Mouse (Mus musculus): ENCODE results near the gene Ctse.

Ctse gene

DNA sequence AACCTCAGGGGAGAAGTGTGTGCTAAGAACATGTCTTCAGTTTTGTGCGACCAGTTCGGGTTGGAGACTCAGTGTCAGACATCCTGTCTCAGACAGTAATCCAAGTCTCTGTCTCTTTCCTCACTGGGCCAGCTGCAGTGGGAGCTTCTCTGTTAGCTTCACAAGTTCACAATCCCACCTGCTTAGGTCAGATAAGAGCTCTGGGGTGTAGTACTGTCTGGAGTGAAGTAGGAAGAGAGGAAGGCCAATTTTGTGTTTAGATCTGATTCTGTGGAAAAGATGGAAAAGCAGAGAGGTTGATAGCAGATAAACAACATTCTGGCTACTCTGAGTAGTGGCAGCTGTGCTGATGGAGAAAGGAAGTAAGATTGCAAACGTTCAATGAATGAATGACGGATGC is 61.5 kb downstream of the Ctse start:
- no peak for DNase-seq (ENCODE audit: extremely low spot score)

DNA sequence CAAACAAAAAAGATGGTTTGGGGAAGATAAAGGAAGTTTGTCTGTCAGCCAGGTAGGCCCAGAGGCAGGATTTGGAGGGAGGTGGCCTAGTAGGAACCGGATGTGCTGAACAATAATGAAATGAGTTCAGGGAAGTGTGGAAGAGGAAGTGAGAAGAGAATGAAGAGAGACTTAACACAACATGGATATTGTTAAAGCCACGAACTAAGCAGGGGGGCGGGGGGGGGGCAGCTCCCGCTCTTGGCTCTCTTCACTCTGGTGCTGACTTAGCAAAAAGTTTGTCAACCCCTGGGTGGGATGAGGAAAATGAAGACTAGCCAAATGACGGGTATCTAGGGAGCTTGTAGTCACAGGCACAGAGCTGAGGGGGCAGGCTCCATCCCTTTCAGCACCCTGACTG is 62.3 kb downstream of the Ctse start:
- no peak for DNase-seq (ENCODE audit: extremely low spot score)

- DNase-seq (ENCODE audit: extremely low spot score), result no peak
These were observed 63.3 kb downstream of the Ctse start for GRCm38 (mm10) chr1:131701391-131701790.

DNA sequence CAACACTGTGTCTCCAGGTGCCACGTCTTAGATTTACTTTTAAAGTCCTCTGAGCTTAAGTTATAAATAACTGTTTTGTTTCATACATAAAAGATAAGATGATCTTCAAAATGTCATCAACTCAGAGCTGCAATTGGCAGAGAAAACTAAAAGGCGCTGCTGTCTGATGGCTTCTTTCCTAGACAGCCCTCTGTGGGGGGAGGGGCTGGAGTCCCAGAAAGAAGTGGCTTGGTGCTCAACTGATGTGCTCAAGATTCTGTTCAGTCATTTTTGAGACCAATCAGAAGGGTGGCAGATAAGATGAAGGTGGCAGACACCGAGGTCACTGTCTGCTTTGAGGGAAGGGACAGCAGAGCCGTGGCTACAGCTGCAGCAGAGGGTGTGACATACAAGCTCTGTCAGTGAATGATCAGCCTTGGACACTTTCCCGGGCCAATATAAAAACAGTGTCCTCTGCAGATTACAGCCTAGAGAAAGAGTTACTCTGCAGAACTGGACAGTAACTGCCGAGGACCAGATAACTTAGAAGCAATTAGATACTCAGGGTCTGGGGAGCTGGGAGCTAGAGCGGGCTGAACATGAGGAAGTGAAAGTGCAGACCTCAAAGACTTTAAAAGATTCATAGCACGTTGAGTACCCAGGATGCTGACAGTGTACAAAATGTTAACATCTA is 64.1 kb downstream of the Ctse start:
- no peak for DNase-seq (ENCODE audit: extremely low spot score)

DNA sequence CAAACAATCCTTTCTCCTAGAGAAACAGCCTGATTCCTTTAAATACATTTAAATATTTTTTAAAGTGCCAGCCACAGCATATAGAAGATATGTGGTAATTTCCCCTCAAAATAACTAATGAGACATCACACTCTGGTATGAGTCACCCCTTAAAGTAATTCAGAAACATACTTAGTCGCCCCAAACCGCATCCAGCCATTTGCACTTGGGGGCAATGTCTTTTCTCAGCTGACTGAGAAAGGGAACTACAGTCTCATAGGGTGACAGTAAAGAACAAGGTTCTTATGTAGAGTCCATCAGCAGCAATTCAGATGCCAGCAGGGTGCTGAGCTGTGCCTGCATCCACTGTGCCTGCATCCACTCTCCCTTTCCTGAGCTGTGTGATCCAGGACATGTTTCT is 65.4 kb downstream of the Ctse start:
- DNase-seq (ENCODE audit: extremely low spot score), result no peak

GRCm38 (mm10) chr1:131708338-131708737 is 70.2 kb downstream of the Ctse start:
- DNase-seq (ENCODE audit: extremely low spot score), result no peak

GRCm38 (mm10) chr1:131711518-131711917 is 73.4 kb downstream of the Ctse start:
- DNase-seq (ENCODE audit: extremely low spot score), result no peak

- peak; percentile 77 for DNase-seq (ENCODE audit: extremely low spot score)
These were observed 74.3 kb downstream of the Ctse start for GRCm38 (mm10) chr1:131712386-131712785.

DNA sequence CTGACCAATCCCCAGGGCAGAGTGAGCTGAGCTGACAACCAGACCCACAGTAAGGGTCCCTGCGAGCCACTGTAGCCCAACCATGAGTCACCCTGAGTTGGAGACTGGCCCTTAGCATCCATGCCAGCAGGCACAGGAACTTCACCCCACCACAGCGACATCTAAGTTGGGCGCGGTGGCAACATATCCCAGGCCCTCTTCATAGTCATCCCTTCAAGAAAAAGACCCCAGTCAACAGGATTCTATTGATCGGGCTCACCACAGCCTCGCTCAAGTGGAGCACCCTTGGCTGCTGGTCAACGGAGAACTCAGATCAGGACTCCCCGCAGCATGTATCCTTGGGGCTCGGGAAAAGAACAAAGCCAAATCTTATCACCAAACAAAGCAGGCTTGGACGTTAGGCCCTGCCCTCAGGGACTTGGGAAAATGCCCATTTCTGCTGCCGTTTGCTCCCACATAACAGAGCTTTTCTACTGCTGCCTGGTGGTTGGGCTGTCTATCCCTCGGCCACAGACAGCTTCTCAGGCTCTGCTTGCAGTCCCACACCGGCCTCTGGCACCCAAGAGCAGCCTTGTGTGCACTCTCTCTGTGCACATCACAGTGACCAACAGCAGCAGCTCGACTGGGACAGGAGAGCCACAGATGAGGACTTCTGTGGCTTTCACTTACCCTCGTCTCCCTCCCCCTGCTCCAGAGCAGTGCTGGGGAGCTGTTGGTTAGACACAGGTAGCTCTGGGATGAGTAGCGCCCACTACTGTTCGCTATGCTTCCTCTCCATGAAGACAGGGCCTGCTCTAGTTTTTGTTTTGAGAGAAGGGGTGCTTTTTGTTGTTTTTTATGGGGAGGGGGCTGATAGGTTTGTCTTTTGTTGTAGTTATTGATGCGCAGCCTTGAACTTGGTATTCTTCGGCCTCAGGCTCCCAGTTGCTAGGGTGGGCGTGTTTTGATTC is 76.6 kb downstream of the Ctse start:
- DNase-seq (ENCODE audit: extremely low spot score), result no peak

- DNase-seq (ENCODE audit: extremely low spot score), result no peak
These were observed 81.0 kb downstream of the Ctse start for GRCm38 (mm10) chr1:131718952-131719694.

GRCm38 (mm10) chr1:131721989-131722388 is 83.9 kb downstream of the Ctse start:
- no peak for DNase-seq (ENCODE audit: extremely low spot score)

DNA sequence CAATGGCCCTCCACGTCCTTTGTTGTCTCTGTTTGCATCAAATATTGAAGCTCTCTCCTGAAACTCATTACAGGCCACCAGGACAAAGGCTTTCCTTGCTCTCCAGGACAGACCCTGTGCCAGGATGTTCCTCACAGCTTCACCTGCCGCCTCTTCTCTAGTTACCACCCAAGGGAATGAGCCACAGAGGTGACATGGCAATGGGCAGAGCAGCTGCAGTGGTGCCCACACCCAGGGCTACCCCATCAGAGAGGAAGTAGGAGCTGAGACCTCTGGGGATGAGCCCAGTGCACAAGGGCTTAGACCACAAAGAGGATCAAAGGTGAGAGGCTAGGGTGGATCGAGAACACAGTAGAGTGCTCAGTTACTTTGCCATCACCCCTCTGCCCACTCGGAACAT is 85.4 kb downstream of the Ctse start:
- DNase-seq (ENCODE audit: extremely low spot score), result no peak
